Mouse (Mus musculus) adrenal gland, adult 8-10 months (tissue): Measurements from ENCODE around the gene Rpl35. TPM values are rescaled to one million over a fixed set of nuclear protein-coding genes. Genes with fewer than 3 reads are reported as not detected.

Experiments
- DNase-seq: peaks from one replicate; pipeline ENCODE4 v3.0.0; 2022
- total RNA-seq, 4 experiments: library from RNA; stranded (reverse); gene quantifications; 2 replicates each; pipeline ENCODE4 v1.2.4; 2022

Gene Rpl35
- total RNA-seq, 4 experiments from 2014 or later: 431 to 487 (median 461) TPM

GRCm38 (mm10) chr2:38997386-38998374, 7.7 kb downstream of the Rpl35 start, which contains the start of gene Wdr38:
Gene Wdr38 (plus strand): TSS chr2:38997476.
- peak; percentile 88 for DNase-seq

- DNase-seq: no peak
Measured at GRCm38 (mm10) chr2:38992452-38992851, 13.0 kb downstream of the Rpl35 start.

GRCm38 (mm10) chr2:38992004-38992403, 13.4 kb downstream of the Rpl35 start:
- no peak for DNase-seq

DNA sequence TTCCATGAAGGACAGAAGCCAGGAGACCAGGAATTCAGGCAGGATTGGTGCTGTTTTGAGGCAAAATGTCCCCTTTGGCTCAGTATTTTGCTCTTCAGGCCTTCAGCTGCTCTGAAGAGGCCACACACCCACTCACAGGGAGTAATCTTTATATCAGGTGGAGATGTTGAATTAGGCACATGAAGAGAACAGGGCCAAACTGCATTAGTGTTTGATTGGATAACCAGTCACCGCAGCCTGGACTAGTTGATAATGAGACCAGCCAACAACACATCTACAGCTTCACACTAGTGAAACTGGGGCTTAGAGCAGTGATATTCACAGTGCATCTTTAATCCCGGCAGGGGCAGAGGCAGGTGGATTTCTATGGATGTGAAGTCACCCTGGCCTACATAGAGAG, 16.5 kb downstream of the Rpl35 start:
- DNase-seq: no peak

DNA sequence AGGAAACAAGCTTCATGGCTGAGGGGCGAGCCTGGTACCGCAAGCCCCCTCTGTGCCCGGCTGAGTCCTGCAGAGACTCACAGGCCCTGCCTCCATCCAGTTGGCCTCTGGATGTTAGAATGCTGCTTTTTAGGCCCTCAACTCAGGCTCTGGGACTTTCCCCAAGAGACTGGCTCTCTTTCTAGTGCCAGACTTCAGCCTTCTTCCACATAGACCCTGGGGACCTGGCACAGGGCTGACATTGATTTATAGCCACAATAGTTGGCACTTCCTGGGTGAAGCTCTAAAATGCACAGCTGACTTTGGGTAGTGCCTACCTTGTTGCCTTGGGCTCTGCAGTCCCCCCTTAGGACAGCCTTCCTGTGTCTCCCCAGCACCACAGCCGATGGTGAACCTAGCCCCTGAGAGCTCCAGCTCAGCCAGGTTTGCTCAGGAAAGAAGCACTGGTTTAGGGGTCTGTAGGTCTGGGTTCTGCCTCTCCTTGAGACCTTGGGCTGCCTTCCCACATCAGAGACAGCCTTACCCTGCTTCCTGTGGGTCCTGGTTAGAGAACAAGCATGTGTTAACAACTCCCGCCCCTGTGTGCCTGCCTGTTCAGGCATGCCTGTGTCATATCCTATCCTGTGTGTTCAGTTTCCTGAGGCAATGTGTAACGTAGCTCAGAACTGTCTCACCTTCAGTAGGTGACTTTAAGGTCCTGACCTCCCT, 17.5 kb downstream of the Rpl35 start:
- no peak for DNase-seq

DNA sequence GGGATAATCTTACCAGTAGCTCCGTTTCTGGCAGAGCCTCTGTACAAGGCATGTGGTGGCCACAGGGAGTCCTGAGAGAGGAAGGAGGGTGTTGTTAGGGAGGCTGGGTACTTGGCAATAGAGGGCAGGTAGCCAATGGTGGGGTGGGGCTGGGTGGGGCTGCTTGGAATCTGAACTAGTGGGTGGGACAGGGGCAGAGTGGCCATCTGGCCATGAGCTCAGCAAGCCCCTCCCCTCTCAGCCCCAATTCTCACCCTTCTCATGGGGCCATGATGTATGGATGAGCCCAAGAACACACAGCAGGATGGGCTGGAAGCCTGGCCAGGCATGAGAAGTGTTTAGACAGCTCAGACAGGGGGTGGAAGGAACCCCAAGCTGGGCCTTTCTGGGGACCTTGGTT, 18.1 kb downstream of the Rpl35 start:
- DNase-seq: no peak

- no peak for DNase-seq
Measured at GRCm38 (mm10) chr2:38986580-38986979, 18.8 kb downstream of the Rpl35 start.

- no peak for DNase-seq
Measured at GRCm38 (mm10) chr2:38983456-38983855, 22.0 kb downstream of the Rpl35 start.

GRCm38 (mm10) chr2:38977837-38978236, 27.6 kb downstream of the Rpl35 start:
- DNase-seq: no peak

GRCm38 (mm10) chr2:38975941-38976805, 29.3 kb downstream of the Rpl35 start:
- no peak for DNase-seq

GRCm38 (mm10) chr2:38975181-38975580, 30.2 kb downstream of the Rpl35 start:
- DNase-seq: no peak

DNA sequence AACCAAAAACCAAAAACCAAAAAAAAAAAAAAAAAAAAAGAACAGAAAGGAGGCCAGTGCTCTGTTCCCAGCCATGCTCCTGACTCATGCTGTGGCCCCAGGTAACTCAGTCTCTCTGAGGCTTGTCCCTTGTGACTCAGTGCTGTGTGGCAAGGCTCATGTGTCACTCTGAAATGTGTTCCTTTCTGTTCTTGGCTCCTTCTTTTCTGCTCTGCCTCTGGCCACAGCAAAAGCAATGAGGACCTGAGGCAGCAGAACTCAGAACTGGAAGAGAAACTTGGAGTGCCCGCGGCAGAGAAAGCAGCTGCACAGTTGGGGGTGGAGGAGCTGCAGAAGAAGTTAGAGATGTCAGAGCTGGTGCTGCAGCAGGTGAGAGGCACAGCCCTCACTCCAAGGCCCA, 31.3 kb downstream of the Rpl35 start:
- no peak for DNase-seq

GRCm38 (mm10) chr2:38973701-38974100, 31.7 kb downstream of the Rpl35 start:
- no peak for DNase-seq

- DNase-seq: no peak
Measured at GRCm38 (mm10) chr2:38973223-38973622, 32.2 kb downstream of the Rpl35 start.

GRCm38 (mm10) chr2:38970057-38970456, 35.4 kb downstream of the Rpl35 start:
- DNase-seq: no peak

- DNase-seq: no peak
Measured at GRCm38 (mm10) chr2:38969650-38970049, 35.8 kb downstream of the Rpl35 start.

GRCm38 (mm10) chr2:38964198-38964597, 41.2 kb downstream of the Rpl35 start:
- DNase-seq: no peak

DNA sequence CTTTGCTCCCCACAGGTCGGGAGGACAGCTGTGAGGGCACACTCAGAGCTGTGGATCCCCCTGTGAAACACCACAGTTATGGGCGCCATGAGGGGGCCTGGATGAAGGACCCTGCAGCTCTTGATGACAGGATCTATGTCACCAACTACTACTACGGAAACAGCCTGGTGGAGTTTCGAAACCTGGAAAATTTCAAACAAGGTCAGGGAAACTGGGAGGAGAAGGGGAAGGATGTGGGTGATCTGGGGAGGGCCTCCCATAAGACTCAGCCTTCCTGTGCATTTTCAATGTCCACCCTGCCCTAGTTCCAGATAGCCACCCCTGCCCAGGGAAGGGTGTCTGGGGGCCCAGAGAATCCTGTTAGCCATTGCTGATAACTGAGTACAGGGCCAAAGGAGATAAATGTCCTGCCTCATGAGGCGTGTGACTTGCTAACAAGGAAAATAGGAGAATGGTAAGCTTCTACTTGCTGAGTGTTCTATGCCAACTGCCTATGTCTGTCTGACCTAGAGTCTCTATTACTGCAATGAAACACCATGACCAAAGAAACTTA, 47.7 kb downstream of the Rpl35 start:
- DNase-seq: no peak

GRCm38 (mm10) chr2:38956062-38956461, 49.4 kb downstream of the Rpl35 start:
- DNase-seq: no peak

- peak; percentile 89 for DNase-seq
Measured at GRCm38 (mm10) chr2:38953152-38953883, 52.1 kb downstream of the Rpl35 start.
